Mouse (Mus musculus) stomach, embryonic 15.5 days (tissue): Measurements from ENCODE around the gene Tex19.2. TPM values are rescaled to one million over a fixed set of nuclear protein-coding genes. Genes with fewer than 3 reads are reported as not detected.
"Not testable (repeated sequence)": the region's sequence is repeated elsewhere in the genome, so short reads cannot be mapped to it uniquely, and the experiment has no call there.

Experiments
- ATAC-seq: fragments of 200-750 bp; cut with Nextera tagmentation; 2 replicates; pipeline ENCODE4 v1.8.0; 2017; ENCODE audit warnings: low read depth, moderate number of reproducible peaks, moderate TSS enrichment; ENCODE audit not compliant: insufficient read depth, low FRiP score
- H3K27ac ChIP-seq: fragments of 300-500 bp; sonication (generic); 2 replicates; pipeline ENCODE4 v1.5.1; 2015; ENCODE audit warnings: mild to moderate bottlenecking, inconsistent platforms
- H3K27me3 ChIP-seq: fragments of 300-500 bp; sonication (generic); replicated peaks from 2 replicates; pipeline ENCODE4 v1.6.1; 2015; ENCODE audit warnings: inconsistent platforms
- H3K36me3 ChIP-seq: fragments of 300-500 bp; sonication (generic); 2 replicates; pipeline ENCODE4 v1.6.1; 2015; ENCODE audit warnings: inconsistent platforms
- H3K4me1 ChIP-seq: fragments of 300-500 bp; sonication (generic); 2 replicates; pipeline ENCODE4 v1.6.1; 2015; ENCODE audit warnings: inconsistent platforms
- H3K4me2 ChIP-seq: fragments of 300-500 bp; sonication (generic); 2 replicates; pipeline ENCODE4 v1.6.1; 2015; ENCODE audit warnings: mild to moderate bottlenecking, inconsistent platforms
- H3K4me3 ChIP-seq: fragments of 300-500 bp; sonication (generic); replicated peaks from 2 replicates; pipeline ENCODE4 v1.5.1; 2015; ENCODE audit warnings: inconsistent platforms
- H3K9ac ChIP-seq: fragments of 300-500 bp; sonication (generic); 2 replicates; pipeline ENCODE4 v1.6.1; 2015; ENCODE audit warnings: inconsistent platforms
- H3K9me3 ChIP-seq: fragments of 300-500 bp; sonication (generic); 2 replicates; pipeline ENCODE4 v1.6.1; 2016; ENCODE audit warnings: inconsistent platforms
- WGBS: fragments of 180-500 bp; shearing (Covaris S2); methylation state at CpG from one replicate; pipeline ENCODE4 v1.1.7; 2015; 5-methylcytosine and 5-hydroxymethylcytosine counted together
- polyA plus RNA-seq: library from polyadenylated mRNA; unstranded; fragments of >200 nt; fragmentation: Nextera tagmentation; extraction: Ambion mirVana; gene quantifications from 2 replicates; pipeline ENCODE4 v1.2.1, GENCODE M21; 2015

Gene Tex19.2
- polyA plus RNA-seq, 1 experiment from 2014 or later: not detected

DNA sequence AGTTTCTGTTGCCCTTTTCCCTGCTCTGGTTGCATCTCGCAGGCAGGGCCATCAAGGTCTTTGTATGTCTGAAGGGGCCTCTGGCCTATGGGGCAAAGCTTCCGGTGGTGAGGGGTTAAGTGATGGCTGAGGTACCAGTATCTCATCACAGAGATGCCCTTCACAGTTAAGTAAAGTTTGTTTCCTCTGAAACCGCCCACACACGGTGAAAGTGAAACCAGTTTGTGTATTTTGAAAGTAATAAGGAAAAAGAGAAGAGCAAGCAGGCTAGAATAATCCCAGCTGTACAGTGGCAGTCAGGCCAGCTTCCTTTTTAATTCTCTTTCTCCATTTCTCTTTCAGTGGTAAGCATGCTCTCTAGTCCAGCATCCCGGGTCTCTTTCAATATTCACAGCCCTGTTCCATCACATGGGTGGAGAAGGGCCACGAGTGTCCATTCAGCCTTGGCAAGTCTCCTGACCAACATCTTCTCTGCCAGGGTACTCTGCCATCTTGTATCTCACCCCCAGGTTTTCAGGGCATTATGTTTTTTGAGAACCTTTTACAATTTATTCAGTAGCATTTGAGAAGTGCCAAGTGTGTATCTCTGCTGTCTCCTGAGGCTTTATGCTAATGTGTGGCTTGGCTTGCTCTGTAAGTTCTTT lies 35.5 kb downstream of the Tex19.2 start:
- no peak overlapping the region for H3K4me2 ChIP-seq
- no peak for ATAC-seq
- 49% methylated on average over 6 of the region's 6 CpGs for WGBS
- H3K27ac ChIP-seq: no peak overlapping the region
- no peak overlapping the region for H3K9ac ChIP-seq
- no peak overlapping the region for H3K4me3 ChIP-seq
- no peaks in the 10 kb centered on the region for H3K36me3 ChIP-seq
- no peaks in the 10 kb centered on the region for H3K4me1 ChIP-seq
- H3K9me3 ChIP-seq: no peaks in the 10 kb centered on the region
- no peaks in the 10 kb centered on the region for H3K27me3 ChIP-seq

DNA sequence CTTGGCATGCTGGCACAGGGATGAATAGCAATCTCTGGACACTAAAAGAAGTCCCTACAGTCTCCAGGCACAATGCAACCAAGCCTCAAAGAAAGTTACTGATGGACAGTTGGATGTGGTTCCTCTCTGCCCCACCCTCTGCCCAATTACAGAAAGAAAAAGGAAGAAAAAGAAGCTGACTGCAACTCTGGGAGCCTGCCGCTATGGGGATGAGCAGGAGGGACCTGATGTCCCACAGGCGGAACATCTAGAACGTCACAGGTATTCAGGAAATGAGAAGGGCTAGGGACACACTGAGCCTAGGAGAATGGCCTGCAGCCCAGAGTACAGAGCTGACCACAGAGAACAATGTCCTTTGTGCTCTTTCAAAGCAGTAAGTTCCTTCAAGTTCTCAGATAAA lies 36.2 kb downstream of the Tex19.2 start:
- Histone ChIP-seq H3K4me1 (no peaks in the 10 kb centered on the region), H3K27ac (no peak overlapping the region), H3K9ac (no peak overlapping the region), H3K4me2 (no peak overlapping the region), H3K27me3 (no peaks in the 10 kb centered on the region), H3K4me3 (no peak overlapping the region), H3K9me3 (no peaks in the 10 kb centered on the region), H3K36me3 (no peaks in the 10 kb centered on the region)
- 69% methylated on average over 3 of the region's 3 CpGs for WGBS
- ATAC-seq: no peak

DNA sequence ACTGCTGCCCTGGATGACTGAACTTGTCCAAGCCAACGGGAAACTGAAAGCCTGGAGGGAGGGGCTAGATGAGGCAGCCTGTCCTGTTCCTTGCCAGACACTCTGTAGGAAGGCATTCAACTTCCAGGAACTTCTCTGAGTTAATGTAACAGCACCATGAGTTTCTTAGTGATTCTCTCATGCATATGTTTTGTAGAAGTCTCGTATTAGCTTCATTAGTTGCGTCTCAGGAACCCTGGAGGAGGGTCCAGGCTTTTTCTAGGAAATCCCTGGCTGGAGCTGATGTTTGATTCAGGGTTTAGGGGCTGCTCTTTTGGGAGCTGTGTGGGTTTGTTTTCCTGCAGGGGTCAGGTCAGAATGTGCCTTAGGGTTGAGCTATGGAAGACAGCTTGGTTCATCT lies 37.4 kb downstream of the Tex19.2 start, which contains the start of gene Sectm1a:
Gene Sectm1a, minus strand, starts transcription at position 101 of the 400 bp plus-strand sequence.
- no peak within 1 kb of the TSS for H3K27ac ChIP-seq
- H3K4me1 ChIP-seq: no peaks in the 10 kb centered on the region
- WGBS: 69% methylated on average over 3 of the region's 3 CpGs
- ATAC-seq: no peak
- H3K9ac ChIP-seq: no peak within 1 kb of the TSS
- no peak within 1 kb of the TSS for H3K4me2 ChIP-seq
- H3K27me3 ChIP-seq: no peaks in the 10 kb centered on the region
- no peaks in the 10 kb centered on the region for H3K36me3 ChIP-seq
- H3K4me3 ChIP-seq: no peak within 1 kb of the TSS
- no peaks in the 10 kb centered on the region for H3K9me3 ChIP-seq

DNA sequence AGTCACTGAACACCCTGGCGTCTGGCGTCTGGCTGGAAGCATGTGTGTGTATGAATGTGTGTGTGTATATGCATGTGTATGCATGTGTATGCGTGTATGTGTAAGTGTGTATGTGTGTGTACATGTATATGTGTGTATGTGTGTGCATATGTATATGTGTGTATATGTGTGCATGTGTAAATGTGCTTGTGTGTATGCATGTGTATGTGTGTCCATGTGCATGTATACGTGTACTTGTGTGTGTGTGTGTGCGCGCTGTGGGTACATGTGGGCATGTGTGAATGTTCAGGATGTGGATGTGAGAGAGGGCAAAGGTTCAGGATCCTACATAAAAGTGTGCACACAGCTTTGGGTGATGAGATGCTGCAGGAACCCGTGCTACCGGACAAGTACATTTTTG lies 38.1 kb downstream of the Tex19.2 start:
- H3K9ac ChIP-seq: no peak overlapping the region
- WGBS: 93% methylated on average over 8 of the region's 8 CpGs
- H3K27ac ChIP-seq: no peak overlapping the region
- H3K4me3 ChIP-seq: no peak overlapping the region
- no peak for ATAC-seq
- H3K9me3 ChIP-seq: no peaks in the 10 kb centered on the region
- no peak overlapping the region for H3K4me2 ChIP-seq
- H3K36me3 ChIP-seq: no peaks in the 10 kb centered on the region
- no peaks in the 10 kb centered on the region for H3K4me1 ChIP-seq
- H3K27me3 ChIP-seq: no peaks in the 10 kb centered on the region

DNA sequence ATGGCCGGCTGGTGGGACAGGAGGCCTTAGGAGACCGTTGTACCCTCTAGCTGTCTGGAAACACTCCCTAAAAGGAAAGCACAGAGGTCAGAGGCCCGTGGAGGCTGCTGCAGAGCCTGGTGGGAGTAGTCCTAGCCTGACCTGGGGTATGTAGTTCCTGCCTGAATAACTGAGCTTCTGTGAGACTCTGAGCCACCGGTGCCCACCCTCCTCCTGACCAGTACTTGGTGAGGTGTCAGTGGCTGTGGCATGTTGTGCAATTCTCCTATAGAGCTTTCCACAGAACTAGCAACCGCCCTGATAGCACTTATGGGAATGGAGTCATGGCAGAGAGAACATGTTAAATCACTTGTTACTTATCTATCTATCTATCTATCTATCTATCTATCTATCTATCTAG lies 42.8 kb downstream of the Tex19.2 start:
- no peak overlapping the region for H3K9ac ChIP-seq
- 67% methylated on average over 5 of the region's 5 CpGs for WGBS
- H3K4me3 ChIP-seq: no peak overlapping the region
- no peaks in the 10 kb centered on the region for H3K27me3 ChIP-seq
- no peak overlapping the region for H3K4me2 ChIP-seq
- no peaks in the 10 kb centered on the region for H3K4me1 ChIP-seq
- no peaks in the 10 kb centered on the region for H3K9me3 ChIP-seq
- no peak overlapping the region for H3K27ac ChIP-seq
- ATAC-seq: no peak
- H3K36me3 ChIP-seq: no peaks in the 10 kb centered on the region

DNA sequence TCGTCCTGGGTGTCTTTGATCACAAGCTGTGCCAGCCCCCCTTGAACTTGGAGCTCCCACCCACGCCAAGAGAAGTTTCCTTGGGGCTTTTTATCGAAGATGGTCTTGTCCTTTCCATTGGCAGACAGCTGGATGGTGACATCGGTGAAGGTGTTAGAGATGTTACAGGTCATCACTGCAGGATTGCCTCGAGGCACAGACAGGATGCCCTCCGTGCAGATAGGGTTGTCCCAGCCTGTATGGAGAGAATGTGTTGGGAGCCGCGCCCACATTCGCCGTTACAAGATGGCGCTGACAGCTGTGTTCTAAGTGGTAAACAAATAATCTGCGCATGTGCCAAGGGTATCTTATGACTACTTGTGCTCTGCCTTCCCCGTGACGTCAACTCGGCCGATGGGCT lies 48.8 kb downstream of the Tex19.2 start:
- H3K4me2 ChIP-seq, ATAC-seq, H3K27me3 ChIP-seq, H3K4me3 ChIP-seq, H3K9ac ChIP-seq, H3K27ac ChIP-seq, H3K36me3 ChIP-seq, H3K4me1 ChIP-seq, H3K9me3 ChIP-seq: not testable (repeated sequence)
- WGBS: 93% methylated on average over 12 of the region's 16 CpGs

DNA sequence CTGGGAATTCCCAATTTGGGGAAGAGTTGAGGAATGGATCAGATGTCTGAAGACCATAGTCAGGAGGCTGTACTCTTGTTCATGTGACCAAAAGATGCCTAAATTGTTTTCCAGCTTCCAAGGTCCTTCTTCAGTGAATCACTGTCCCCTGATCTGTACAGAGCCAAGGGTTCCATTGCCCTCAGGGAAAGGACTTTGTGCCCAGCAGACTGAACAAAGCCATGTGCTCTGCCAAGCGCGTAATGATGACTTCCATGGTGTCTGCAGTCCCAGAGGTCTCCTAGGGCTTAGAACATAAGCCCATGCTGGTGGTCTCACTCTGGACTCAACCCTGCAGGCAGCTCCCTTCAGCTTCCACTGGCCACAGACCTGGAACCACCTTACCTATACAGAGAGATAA lies 50.6 kb downstream of the Tex19.2 start:
- no peak for ATAC-seq
- 97% methylated on average over 2 of the region's 2 CpGs for WGBS
- H3K4me2 ChIP-seq: no peak overlapping the region
- H3K4me3 ChIP-seq: no peak overlapping the region
- no peaks in the 10 kb centered on the region for H3K27me3 ChIP-seq
- no peak overlapping the region for H3K27ac ChIP-seq
- H3K36me3 ChIP-seq: no peaks in the 10 kb centered on the region
- no peak overlapping the region for H3K9ac ChIP-seq
- H3K9me3 ChIP-seq: no peaks in the 10 kb centered on the region
- H3K4me1 ChIP-seq: no peaks in the 10 kb centered on the region

Other genes starting within 250 kb of the Tex19.2 start
- gene Ccdc57, start 185.8 kb downstream of the Tex19.2 start, polyA plus RNA-seq: 4.5 and 5.6 TPM in 2 replicates
- gene Slc16a3, start 170.2 kb downstream of the Tex19.2 start, polyA plus RNA-seq: 57.7 and 60.4 TPM in 2 replicates
- gene Csnk1d, start 127.3 kb downstream of the Tex19.2 start, polyA plus RNA-seq: 110 and 119 TPM in 2 replicates
- gene Cd7, start 79.3 kb downstream of the Tex19.2 start, polyA plus RNA-seq: 2.6 and 3.3 TPM in 2 replicates
- gene Sectm1b, start 55.1 kb downstream of the Tex19.2 start, polyA plus RNA-seq: 0.92 and 1.3 TPM in 2 replicates
- 0.57 and 0.93 TPM in 2 replicates for gene Sectm1a, start 37.5 kb downstream of the Tex19.2 start, polyA plus RNA-seq
- gene Tex19.1, start 27.5 kb upstream of the Tex19.2 start, polyA plus RNA-seq: 0.08 TPM in 1 of 2 replicates, not detected in the other
- gene Uts2r, start 41.6 kb upstream of the Tex19.2 start, polyA plus RNA-seq: not detected in 2 replicates
- gene Hexdc, start 85.8 kb upstream of the Tex19.2 start, polyA plus RNA-seq: 8.1 and 9.2 TPM in 2 replicates
- 30.4 and 30.5 TPM in 2 replicates for gene Ogfod3, start 86.0 kb upstream of the Tex19.2 start, polyA plus RNA-seq
- 32.5 and 34.6 TPM in 2 replicates for gene Cybc1, start 110.6 kb upstream of the Tex19.2 start, polyA plus RNA-seq
- gene Narf, start 118.6 kb upstream of the Tex19.2 start, polyA plus RNA-seq: 45.6 and 52.0 TPM in 2 replicates
- 8.6 and 9.8 TPM in 2 replicates for gene Foxk2, start 141.3 kb upstream of the Tex19.2 start, polyA plus RNA-seq
- gene Wdr45b, start 235.8 kb upstream of the Tex19.2 start, polyA plus RNA-seq: 79.6 and 82.9 TPM in 2 replicates